Mouse (Mus musculus) liver, embryonic 13.5 days (tissue): Measurements from ENCODE around the gene Ovol2. TPM values are rescaled to one million over a fixed set of nuclear protein-coding genes. Genes with fewer than 3 reads are reported as not detected.

Experiments
- ATAC-seq: fragments of 200-750 bp; cut with Nextera tagmentation; 2 replicates; pipeline ENCODE4 v1.8.0; 2017; ENCODE audit warnings: low read depth, mild to moderate bottlenecking, moderate number of reproducible peaks, moderate library complexity
- DNase-seq: peaks from one replicate; pipeline ENCODE4 v3.0.0; 2022
- H3K27ac ChIP-seq: fragments of 300-500 bp; sonication (generic); 2 replicates; pipeline ENCODE4 v1.5.1; 2015; ENCODE audit warnings: moderate library complexity, mild to moderate bottlenecking, inconsistent platforms
- H3K27me3 ChIP-seq: fragments of 300-500 bp; sonication (generic); 2 replicates; pipeline ENCODE4 v1.6.1; 2015; ENCODE audit warnings: mild to moderate bottlenecking, inconsistent platforms
- H3K36me3 ChIP-seq: fragments of 300-500 bp; sonication (generic); 2 replicates; pipeline ENCODE4 v1.6.1; 2015; ENCODE audit warnings: mild to moderate bottlenecking, inconsistent platforms
- H3K4me1 ChIP-seq: fragments of 300-500 bp; sonication (generic); replicated peaks from 2 replicates; pipeline ENCODE4 v1.6.1; 2015; ENCODE audit warnings: inconsistent platforms
- H3K4me2 ChIP-seq: fragments of 300-500 bp; sonication (generic); 2 replicates; pipeline ENCODE4 v1.6.1; 2015; ENCODE audit warnings: inconsistent platforms, mild to moderate bottlenecking, moderate library complexity
- H3K4me3 ChIP-seq: fragments of 300-500 bp; sonication (generic); replicated peaks from 2 replicates; pipeline ENCODE4 v1.5.1; 2015; ENCODE audit warnings: mild to moderate bottlenecking, inconsistent platforms
- H3K9ac ChIP-seq: fragments of 300-500 bp; sonication (generic); 2 replicates; pipeline ENCODE4 v1.6.1; 2015; ENCODE audit warnings: mild to moderate bottlenecking, inconsistent platforms
- H3K9me3 ChIP-seq: fragments of 300-500 bp; sonication (generic); replicated peaks from 2 replicates; pipeline ENCODE4 v1.6.1; 2016; ENCODE audit warnings: inconsistent platforms
- WGBS: fragments of 180-500 bp; shearing (Covaris S2); methylation state at CpG from one replicate; pipeline ENCODE4 v1.1.7; 2015; ENCODE audit not compliant: insufficient replicate concordance; 5-methylcytosine and 5-hydroxymethylcytosine counted together
- polyA plus RNA-seq: library from polyadenylated mRNA; unstranded; fragments of >200 nt; fragmentation: Nextera tagmentation; extraction: Ambion mirVana; gene quantifications from 2 replicates; pipeline ENCODE4 v1.2.1, GENCODE M21; 2015

Gene Ovol2
- polyA plus RNA-seq, 1 experiment from 2014 or later: not detected

DNA sequence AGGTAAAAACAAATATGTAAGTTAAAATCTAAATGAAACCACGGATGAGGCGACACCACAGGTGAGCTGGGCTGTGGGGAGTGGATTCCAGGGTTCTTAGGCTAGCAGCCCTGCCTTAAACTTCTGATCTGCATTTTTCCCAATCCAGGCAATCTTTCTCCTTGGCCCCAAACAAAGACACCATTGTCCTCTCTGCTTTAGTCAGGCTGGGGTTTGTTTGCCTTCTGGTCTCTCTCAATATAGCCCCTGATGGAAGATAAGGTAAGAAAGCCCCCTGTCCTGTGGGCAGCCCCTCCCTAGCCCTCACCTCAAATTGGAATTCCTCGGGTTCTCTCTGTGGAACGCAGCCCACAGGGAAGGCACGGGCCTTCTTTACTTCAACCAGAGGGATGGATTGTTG is 21.7 kb downstream of the Ovol2 start:
- Histone ChIP-seq H3K27ac (no peak overlapping the region), H3K9ac (no peak overlapping the region), H3K36me3 (no peaks in the 10 kb centered on the region), H3K4me1 (0 out of 2 replicates have a peak, but pooled peaks cover 4% of the 10 kb centered on the region), H3K4me2 (no peak overlapping the region), H3K27me3 (no peaks in the 10 kb centered on the region), H3K9me3 (no peaks in the 10 kb centered on the region), H3K4me3 (no peak overlapping the region)
- DNase-seq: no peak
- no peak for ATAC-seq
- WGBS: 51% methylated on average over 5 of the region's 5 CpGs

DNA sequence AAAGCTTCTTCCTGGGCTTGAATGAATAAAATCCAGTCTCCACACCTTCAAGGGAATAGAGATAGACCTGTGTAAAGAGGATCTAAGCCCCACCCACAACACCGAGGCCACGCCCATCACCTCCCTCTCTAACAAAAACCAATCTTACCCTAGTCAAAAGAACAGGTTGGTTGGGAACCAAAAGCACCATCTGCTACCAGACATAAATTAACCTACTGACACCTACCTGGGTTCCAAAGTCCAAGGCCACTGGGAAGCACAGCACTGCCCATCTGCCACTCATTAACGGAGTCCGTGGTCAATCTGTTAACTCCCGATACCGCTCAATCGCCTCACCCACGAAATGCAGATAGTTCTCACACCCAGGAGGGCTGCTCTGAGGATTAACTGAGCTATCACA is 23.4 kb downstream of the Ovol2 start:
- Histone ChIP-seq H3K36me3 (no peaks in the 10 kb centered on the region), H3K4me1 (0 out of 2 replicates have a peak, but pooled peaks cover 4% of the 10 kb centered on the region), H3K4me2 (peak overlapping the region; percentile 15; the same call in 1 of the 2 replicates), H3K9me3 (no peaks in the 10 kb centered on the region), H3K9ac (no peak overlapping the region), H3K27me3 (no peaks in the 10 kb centered on the region), H3K4me3 (no peak overlapping the region), H3K27ac (no peak overlapping the region)
- WGBS: 42% methylated on average over 8 of the region's 8 CpGs
- ATAC-seq (0 out of 2 replicates have a peak, but pooled peaks have one; percentile 18), DNase-seq (no peak)

DNA sequence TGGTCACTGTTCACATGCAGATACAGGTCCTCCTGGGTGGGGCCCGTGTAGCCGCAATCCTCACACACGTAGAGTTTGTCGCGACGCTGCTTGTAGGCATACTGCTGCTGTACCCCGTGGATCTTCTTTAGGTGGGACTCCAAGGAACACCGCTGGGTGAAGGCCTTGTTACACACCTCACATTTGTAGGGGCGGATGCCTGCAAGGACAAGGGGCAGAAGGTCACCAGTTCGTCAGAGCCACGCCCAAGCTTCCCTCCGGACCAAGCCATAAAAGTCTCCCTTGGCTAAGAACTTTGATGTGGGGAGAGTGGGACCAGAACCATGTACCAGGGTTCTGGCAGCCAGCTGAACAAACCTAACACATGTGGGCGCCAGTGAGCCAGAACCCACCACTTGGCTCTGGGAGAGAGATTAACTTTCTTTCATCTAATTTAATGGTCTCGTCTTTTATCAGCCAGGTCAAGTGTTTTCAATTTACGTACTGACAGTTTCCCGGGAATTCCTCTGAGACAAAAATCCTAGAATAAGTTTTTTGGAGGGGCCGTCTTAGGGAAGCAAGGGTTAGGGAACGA is 26.1 kb downstream of the Ovol2 start:
- 66% methylated on average over 18 of the region's 18 CpGs for WGBS
- no peaks in the 10 kb centered on the region for H3K36me3 ChIP-seq
- no peak overlapping the region for H3K4me3 ChIP-seq
- no peaks in the 10 kb centered on the region for H3K27me3 ChIP-seq
- ATAC-seq (no peak), DNase-seq (no peak)
- H3K4me1 ChIP-seq: 0 out of 2 replicates have a peak, but pooled peaks cover 4% of the 10 kb centered on the region
- H3K9ac ChIP-seq: no peak overlapping the region
- no peak overlapping the region for H3K27ac ChIP-seq
- H3K4me2 ChIP-seq: no peak overlapping the region
- no peaks in the 10 kb centered on the region for H3K9me3 ChIP-seq

DNA sequence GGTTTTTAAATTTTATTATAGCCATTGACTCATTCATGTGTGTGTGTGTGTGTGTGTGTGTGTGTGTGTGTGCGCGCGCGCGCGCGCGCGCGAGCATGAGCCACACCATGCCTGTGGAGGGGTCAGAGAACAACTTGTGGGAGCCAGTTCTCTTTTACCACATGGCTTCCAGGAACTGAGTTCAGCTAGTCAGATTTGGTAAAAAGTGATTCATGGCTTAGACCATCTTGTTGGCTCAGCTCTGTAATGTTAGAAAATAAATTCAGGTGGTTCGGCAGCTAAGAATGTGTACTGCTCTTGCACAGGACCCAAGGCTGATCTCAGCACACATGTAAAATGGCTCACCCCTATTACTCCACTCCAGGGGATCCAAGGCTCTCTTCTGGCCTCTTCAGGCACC is 30.8 kb downstream of the Ovol2 start:
- H3K4me2 ChIP-seq: no peak overlapping the region
- no peak overlapping the region for H3K4me3 ChIP-seq
- H3K36me3 ChIP-seq: no peaks in the 10 kb centered on the region
- no peaks in the 10 kb centered on the region for H3K27me3 ChIP-seq
- H3K27ac ChIP-seq: no peak overlapping the region
- H3K4me1 ChIP-seq: 0 out of 2 replicates have a peak, but pooled peaks cover 7% of the 10 kb centered on the region
- DNase-seq: no peak
- WGBS: 92% methylated on average over 11 of the region's 11 CpGs
- H3K9me3 ChIP-seq: no peaks in the 10 kb centered on the region
- H3K9ac ChIP-seq: no peak overlapping the region
- ATAC-seq: no peak

DNA sequence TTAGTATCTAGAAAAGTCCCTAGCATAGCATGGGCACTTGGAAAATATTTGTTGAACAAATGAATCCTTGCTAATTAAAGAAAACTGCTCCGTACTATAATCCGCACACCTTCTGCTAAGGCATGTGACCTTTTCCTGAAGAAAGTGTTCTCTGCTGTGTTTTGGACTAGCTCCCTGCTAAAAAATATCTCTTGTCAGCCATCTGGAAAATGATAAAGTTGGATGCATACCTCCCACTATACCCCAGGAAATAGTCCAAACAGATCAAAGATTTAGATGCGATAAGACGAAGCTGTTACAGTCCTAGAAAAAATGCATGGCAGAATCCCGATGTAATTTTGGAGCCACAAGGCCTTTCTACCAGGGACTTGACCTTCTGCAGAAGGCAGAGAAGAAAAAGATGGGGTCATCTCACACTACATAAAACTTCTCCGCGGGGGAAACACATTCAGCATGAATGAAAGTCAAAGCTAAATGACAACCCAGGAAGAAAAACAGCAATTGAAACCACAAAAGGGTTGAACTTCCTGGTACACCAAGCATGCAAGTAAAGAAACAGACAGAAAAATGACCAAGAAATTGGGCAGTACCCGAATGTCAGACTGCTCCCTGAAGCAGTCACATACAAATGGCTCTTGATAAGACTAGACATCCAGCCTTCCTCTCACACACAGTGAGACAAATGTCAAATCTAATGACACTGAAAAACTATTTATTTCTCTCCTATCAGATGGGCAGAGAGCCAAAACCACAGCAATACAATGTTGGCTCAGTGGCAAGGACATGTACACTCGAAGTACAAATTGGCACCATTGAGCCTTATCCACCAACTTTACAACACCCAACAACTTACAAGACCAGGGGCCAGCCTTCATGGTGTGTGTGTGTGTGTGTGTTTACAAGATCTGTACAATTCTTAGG is 31.9 kb downstream of the Ovol2 start:
- no peak overlapping the region for H3K9ac ChIP-seq
- no peak overlapping the region for H3K4me2 ChIP-seq
- H3K9me3 ChIP-seq: no peaks in the 10 kb centered on the region
- H3K4me1 ChIP-seq: peaks cover 7% of the 10 kb centered on the region; the same call in 1 of the 2 replicates
- no peaks in the 10 kb centered on the region for H3K27me3 ChIP-seq
- H3K4me3 ChIP-seq: no peak overlapping the region
- DNase-seq (no peak), ATAC-seq (no peak)
- H3K27ac ChIP-seq: no peak overlapping the region
- no peaks in the 10 kb centered on the region for H3K36me3 ChIP-seq
- WGBS: 44% methylated on average over 9 of the region's 9 CpGs

DNA sequence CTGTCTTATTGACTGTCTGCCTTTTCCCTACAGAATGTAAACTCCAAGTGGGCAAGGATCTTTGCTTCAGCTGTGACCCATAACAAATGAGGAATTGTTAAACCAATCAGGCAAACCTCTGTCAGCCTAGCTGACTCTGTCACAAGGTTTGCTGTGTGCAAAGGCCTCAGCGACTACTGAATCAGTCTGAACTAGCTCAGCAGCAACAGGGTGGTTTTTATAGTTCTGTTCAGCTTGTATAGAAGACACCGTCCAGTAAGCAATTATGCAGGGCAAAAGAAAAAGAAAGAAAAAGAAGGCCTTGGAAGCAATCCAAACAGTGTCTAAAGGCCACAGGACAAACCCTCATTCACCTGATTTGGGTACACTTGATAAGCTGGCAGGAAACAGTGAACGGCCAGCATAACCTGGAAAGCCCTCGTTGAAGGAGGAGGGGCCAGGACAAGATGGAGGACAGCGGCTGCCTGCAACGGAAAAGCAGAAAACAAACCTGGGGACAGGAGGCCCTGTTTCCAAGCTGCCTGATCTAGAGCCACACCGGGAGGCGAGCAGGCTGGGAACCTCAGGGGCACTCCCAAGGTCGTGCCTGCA is 36.7 kb downstream of the Ovol2 start:
- Histone ChIP-seq H3K36me3 (no peaks in the 10 kb centered on the region), H3K4me3 (no peak overlapping the region), H3K4me1 (peaks cover 4% of the 10 kb centered on the region; the same call in 1 of the 2 replicates), H3K4me2 (no peak overlapping the region), H3K9ac (no peak overlapping the region), H3K9me3 (no peaks in the 10 kb centered on the region), H3K27ac (no peak overlapping the region), H3K27me3 (no peaks in the 10 kb centered on the region)
- DNase-seq: no peak
- ATAC-seq: no peak
- 37% methylated on average over 9 of the region's 9 CpGs for WGBS

DNA sequence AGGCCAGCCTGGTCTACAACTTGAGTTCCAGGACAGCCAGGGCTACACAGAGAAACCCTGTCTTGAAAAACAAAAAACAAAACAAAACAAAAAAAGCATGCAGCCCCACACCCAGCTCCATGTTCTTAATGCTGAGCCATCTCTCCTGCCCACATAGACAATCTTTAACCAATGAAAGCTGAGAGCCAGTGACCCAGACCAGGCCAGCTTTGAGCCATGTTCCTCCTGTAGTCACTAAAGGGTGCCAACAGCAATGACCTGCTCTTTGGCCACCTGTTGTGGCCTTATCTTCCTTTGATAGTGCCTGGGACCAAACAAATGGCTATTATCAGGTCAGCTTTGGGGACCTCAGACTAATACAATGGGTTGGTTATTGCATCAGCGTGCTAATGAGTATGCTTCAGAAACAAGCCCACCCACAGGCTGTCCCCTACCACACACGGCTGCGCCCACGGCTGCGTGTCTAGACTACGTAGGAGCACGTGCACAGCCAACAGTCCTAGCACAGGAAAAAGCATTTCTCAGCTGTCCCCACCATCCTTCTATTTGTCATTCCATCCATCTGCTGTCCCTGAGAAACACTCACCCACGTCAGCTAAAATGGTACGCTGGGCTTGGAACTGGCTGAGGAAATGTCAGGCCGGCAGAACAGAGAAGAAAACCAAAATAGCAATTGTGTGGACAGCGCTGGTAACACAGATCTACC is 40.2 kb downstream of the Ovol2 start:
- Histone ChIP-seq H3K27me3 (no peaks in the 10 kb centered on the region), H3K27ac (no peak overlapping the region), H3K4me1 (no peaks in the 10 kb centered on the region; the same call in 1 of the 2 replicates), H3K9ac (no peak overlapping the region), H3K9me3 (no peaks in the 10 kb centered on the region), H3K36me3 (no peaks in the 10 kb centered on the region), H3K4me2 (no peak overlapping the region), H3K4me3 (no peak overlapping the region)
- DNase-seq (no peak), ATAC-seq (no peak)
- 73% methylated on average over 11 of the region's 11 CpGs for WGBS

DNA sequence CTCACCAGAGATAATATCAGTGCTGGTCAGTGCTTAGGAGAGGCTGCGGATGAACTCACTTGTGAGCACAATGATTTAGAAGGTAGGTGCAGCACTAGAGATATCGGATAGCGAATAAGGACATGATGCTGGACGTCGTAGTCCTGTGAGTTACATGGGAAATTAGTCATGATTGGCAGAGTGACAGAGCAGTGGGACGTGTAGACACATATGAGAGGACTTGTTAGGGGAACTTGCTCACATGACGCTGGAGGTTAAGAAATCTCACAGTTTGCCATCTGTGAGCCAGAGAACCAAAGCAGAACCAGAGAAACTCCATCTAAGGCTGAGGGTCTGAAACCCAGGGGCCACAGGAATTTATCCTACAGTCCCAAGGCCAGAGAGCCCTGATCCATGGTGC is 41.6 kb downstream of the Ovol2 start:
- H3K36me3 ChIP-seq: no peaks in the 10 kb centered on the region
- H3K27ac ChIP-seq: no peak overlapping the region
- no peak for ATAC-seq
- H3K9me3 ChIP-seq: no peaks in the 10 kb centered on the region
- no peaks in the 10 kb centered on the region for H3K27me3 ChIP-seq
- no peak overlapping the region for H3K4me3 ChIP-seq
- H3K4me2 ChIP-seq: no peak overlapping the region
- no peak for DNase-seq
- 70% methylated on average over 7 of the region's 7 CpGs for WGBS
- no peak overlapping the region for H3K9ac ChIP-seq
- no peaks in the 10 kb centered on the region; the same call in 1 of the 2 replicates for H3K4me1 ChIP-seq

DNA sequence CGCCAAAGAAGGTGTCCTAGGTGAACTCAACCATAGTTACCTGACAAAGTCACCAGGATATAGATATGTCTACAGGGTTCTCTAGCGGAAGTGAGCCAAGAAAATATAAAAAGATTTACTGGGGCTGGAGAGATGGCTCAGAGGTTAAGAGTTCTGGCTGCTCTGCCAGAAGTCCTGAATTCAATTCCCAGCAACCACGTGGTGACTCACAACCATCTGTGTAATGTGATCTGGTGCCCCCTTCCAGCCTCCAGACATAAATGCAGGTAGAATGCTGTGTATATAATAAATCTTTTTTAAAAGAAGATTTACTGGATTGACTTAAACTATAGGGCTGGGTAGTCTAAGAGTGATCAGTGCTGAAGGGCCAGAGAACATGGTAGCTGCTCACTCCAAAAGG is 50.5 kb downstream of the Ovol2 start:
- DNase-seq (no peak), ATAC-seq (no peak)
- Histone ChIP-seq H3K4me3 (no peak overlapping the region), H3K9me3 (no peaks in the 10 kb centered on the region), H3K4me1 (peaks cover under 1% of the 10 kb centered on the region), H3K4me2 (no peak overlapping the region), H3K27ac (no peak overlapping the region), H3K36me3 (peaks cover 33% of the 10 kb centered on the region), H3K9ac (no peak overlapping the region), H3K27me3 (no peaks in the 10 kb centered on the region)
- WGBS: 64% methylated on average over 3 of the region's 3 CpGs

DNA sequence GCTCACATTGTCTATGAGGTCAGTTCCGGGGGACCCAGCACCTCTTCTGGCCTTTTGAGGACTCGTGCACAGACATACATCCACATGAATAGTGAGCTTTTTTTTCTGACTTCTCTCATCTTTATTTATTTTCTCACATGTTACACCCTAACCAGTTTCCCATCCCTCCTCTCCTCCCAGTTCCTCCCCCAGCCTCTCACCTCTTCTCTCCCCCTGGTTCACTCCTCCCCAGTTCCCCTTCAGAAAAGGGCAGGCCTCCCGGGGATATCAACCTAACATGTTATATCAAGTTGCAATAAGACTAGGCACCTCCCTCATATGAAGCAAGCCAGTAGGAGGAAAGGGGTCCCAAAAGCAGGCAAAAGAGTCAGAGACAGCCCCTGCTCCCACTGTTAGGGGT is 51.4 kb downstream of the Ovol2 start:
- Histone ChIP-seq H3K9me3 (no peaks in the 10 kb centered on the region), H3K36me3 (peaks cover 37% of the 10 kb centered on the region), H3K4me2 (no peak overlapping the region), H3K27me3 (no peaks in the 10 kb centered on the region), H3K4me1 (peaks cover 8% of the 10 kb centered on the region), H3K27ac (no peak overlapping the region), H3K4me3 (no peak overlapping the region), H3K9ac (no peak overlapping the region)
- no peak for ATAC-seq
- no peak for DNase-seq
- 78% methylated on average over 3 of the region's 3 CpGs for WGBS

DNA sequence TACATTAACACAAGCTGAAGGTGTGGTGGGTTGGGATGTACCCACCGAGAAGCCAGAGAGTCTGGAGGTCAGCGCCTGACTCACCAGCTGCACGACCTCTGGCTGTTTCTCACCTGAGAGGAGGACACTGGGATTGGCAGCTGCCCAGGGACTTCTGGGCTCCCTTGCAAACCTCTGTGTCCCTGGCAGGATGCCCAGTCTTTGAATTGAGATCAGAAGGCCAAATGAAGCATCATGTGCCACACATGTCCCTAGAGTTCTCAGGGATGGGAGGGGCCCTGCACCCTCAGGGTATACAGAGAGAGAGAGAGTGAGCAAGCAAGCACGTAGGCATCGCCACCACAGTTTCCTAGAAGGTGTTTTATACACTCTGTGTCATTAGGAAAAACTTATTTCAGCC is 52.2 kb downstream of the Ovol2 start:
- Histone ChIP-seq H3K27me3 (no peaks in the 10 kb centered on the region), H3K36me3 (peaks cover 39% of the 10 kb centered on the region), H3K4me2 (no peak overlapping the region), H3K9me3 (no peaks in the 10 kb centered on the region), H3K4me3 (no peak overlapping the region), H3K4me1 (peaks cover 16% of the 10 kb centered on the region), H3K9ac (no peak overlapping the region), H3K27ac (no peak overlapping the region)
- 71% methylated on average over 5 of the region's 5 CpGs for WGBS
- DNase-seq: no peak
- no peak for ATAC-seq
